Mouse (Mus musculus): ENCODE results near the gene Gnpat. TPM values are rescaled to one million over a fixed set of nuclear protein-coding genes. Genes with fewer than 3 reads are reported as not detected.

Gene Gnpat
- total RNA-seq, 1 experiment from 2014 or later: 120 TPM

- no peak for DNase-seq
Measured at GRCm38 (mm10) chr8:124903198-124903597, 40.4 kb downstream of the Gnpat start.

GRCm38 (mm10) chr8:124905482-124905881, 42.6 kb downstream of the Gnpat start:
- DNase-seq: no peak

- peak; percentile 67 for DNase-seq
Measured at GRCm38 (mm10) chr8:124909936-124910335, 47.1 kb downstream of the Gnpat start.

- peak; percentile 33 for DNase-seq
Measured at GRCm38 (mm10) chr8:124910349-124910748, 47.5 kb downstream of the Gnpat start.

DNA sequence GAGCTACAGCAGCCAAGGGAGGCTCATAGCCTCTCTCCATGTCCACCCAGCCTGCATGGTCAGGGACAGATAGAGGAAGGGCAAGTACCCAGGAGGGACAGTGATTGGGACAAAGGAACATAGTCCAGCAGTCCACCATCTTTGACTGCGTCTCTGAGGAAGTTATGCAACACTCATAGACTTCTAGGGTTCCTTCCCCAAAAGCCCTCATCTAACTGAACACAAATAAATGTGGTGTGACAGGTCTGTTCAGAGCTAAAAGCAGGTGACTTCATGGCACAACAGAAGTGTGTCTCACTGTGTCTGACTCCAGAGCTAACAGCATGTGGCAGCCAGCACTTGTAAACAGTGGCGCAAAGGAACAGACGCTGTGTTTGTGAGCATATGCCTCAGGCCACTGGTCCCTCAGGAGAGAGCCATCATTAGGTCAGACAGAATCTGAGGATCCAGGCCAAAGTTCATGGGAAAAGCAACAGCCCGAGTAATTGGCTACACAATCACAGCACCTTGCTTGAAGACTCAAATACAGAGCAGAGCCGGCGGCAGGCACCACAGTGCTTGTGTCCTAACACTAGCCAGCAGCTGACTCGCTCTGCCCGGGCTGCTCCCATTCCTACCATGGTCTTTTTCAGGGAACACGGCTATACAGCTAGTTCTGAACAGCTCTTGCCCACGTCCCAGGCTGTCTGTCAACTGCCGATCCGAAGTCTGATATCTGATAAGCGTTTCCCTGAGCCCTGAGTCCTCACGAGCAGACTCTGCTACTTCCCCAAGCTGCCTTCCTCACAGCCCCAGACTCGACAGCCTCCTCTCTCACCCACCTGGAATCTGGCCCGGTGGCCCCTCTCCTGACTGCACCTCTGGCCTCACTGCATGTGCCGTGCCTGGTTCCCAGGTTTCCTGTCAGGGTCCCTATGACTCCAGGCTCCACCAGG, 49.4 kb downstream of the Gnpat start:
- no peak for DNase-seq

DNA sequence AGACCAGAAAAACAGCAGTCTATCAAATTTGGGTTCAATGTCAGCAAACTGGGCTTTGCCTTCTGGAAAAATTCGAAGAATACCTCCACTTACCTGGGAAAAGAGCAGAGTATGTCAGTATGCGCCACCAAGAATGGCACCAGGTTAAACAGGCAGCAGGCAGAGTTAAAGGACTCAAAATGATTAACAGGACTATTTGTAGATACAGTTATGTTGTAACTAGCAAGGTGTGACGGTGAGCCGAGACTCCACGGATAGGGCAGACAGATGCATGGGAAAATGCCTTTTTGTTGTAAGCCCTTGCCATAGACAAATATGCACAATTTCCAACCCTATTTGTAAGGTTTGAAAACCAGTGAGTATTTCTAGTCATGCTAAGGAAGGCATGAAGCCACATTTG, 51.2 kb downstream of the Gnpat start:
- no peak for DNase-seq

GRCm38 (mm10) chr8:124917741-124918484, 55.1 kb downstream of the Gnpat start:
- DNase-seq: no peak

DNA sequence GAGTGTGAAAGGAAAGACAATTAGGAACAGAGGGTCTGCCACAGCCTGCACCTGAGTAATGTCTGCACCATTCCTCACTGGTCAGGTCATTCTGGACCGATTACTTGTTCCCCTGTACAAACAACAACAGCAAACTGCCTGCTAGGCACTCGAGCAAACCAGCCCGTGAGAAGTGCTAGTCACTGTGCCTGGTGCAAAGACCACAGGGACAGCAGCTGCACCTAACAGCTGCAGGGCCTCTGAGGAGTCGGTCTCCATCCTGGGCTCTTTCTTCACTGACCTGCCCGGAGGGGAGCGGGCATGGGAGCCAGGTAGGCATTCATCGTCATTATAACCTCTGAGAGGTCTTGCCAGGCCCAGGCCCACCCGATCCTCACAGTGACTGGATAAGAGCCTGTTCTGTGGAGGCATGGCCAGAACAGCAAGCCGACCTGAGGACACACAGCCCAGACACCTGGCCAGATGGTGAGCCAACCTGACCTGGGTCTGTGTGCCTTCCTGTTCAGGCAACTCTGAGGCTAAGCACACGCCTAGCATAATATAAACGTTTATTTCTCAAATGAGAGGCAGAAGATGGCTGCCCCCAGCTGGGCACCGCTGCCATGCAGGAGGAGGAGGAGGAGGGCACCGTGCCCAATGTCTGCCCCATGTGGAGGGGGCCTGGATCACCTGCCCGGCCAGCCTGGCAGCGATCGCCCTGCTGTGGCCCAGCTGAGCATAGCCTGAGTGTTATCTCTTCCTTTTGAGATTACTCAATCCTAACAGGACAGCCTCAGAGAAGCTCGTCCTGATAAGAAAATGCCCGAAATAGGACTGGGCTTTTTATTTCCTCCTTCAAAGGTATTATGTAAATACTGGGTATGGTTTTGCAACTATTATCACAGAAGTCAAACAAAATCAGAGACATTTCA, 58.8 kb downstream of the Gnpat start:
- DNase-seq: peak; percentile 68

GRCm38 (mm10) chr8:124922490-124923089, 59.8 kb downstream of the Gnpat start:
- peak; percentile 32 for DNase-seq

DNA sequence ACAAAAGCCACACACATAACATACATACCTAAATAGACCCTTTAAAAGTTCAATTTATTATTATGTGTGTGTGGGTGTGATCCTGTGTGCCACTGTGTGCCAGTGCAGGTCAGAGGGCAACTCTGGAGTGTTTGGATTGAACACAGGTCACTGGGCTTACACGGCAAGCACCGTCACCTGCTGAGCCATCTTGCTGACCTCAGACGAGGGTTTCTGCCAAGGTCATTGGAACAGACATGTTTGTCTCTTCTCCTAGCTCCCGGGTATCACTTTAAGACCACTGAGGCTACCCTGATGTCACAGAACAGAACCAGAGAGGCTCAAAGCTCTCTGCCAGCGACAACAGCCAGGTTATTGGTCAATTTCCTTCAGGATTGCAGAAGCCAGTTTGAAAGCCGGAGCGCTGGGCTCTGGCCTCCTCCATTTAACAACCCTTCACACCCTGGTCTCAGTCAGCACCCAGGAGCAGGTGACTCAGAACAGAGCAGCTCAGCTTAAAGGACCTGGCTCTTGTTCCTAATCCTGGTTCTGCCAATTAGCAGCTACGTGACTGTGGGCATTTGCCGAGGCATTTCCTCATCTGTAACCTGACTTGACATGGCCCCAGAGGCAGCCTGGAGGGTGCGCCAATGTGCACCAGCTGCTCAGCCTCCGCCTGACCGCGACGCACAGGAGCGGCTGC, 61.3 kb downstream of the Gnpat start:
- DNase-seq: peak; percentile 71

DNA sequence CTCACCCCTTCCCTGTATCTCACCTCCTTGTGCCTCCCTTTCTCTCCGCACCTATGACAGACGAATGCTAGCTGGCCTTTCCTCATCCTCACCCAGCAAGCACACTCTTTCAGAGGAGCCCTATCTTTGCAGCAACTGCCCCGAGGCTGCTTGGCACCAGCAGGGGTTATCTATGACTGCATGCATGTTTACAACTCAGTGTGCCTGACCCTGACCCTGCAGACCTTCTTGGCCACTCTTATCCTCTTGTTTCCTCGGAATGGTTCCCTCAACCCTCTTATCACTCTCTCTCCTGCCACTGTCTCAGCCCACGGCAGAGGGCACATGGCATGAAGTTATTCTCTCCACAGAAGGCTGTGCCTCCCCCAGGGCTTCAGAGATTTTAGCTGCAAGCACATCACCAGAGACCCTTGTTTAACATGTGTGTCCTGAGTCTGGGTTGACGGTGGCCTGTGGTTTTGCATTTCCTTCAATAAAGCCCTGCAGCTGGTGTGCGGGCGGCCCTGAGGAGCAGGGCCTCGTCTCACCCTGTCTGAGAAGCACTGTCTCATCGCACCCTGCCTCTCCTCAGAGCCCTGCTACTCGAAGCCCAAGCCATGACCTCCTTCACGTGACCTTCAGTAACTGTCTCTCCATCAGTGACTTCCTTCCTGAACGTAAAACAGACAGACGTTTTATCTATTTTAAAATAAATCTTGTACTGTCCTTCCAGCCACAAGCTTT, 62.9 kb downstream of the Gnpat start:
- peak; percentile 41 for DNase-seq

DNA sequence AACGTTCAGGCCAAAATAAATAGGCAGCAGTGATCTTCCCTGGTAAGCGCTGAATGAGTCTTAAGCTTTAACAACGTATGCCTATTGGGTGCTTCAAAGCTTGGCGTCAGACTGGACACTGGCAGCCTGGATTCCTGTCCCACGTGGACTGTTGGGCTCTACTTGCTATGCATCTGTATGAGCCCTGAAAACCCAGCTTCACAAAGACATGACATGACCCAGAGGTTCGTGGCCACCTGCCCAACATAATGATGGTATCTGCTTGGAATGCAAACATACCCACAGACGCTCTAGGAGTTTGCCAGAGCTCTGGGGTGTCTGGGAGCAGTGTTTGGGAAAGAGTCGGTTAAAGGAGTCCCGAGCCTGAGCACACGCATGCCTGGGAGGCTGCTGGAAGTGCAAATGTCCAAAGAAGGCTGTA, 63.5 kb downstream of the Gnpat start:
- peak; percentile 62 for DNase-seq

- DNase-seq: no peak
Measured at GRCm38 (mm10) chr8:124929006-124929405, 66.2 kb downstream of the Gnpat start.

- no peak for DNase-seq
Measured at GRCm38 (mm10) chr8:124930086-124930485, 67.3 kb downstream of the Gnpat start.

DNA sequence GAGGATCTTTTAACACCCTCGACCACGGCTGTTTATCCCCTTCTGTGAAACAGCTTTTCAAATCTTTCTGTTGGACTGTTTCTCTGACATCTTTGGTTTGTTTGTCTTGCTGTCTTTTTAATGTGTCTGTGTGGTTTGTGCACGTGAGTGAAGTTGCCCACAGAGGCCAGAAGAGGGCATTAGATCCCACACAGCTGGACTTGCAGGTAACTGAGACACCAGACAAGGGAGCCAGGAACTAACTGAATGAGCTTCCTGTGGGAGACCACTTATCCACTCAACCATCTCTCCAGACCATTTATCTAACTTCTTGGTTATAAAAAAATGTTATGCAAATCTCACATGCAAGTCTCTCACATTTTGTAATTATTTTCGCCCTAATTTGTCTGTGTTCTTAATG, 67.8 kb downstream of the Gnpat start:
- no peak for DNase-seq

GRCm38 (mm10) chr8:124932435-124932834, 69.6 kb downstream of the Gnpat start:
- DNase-seq: no peak

GRCm38 (mm10) chr8:124935116-124935515, 72.3 kb downstream of the Gnpat start:
- DNase-seq: no peak

- DNase-seq: no peak
Measured at GRCm38 (mm10) chr8:124936699-124937098, 73.9 kb downstream of the Gnpat start.

DNA sequence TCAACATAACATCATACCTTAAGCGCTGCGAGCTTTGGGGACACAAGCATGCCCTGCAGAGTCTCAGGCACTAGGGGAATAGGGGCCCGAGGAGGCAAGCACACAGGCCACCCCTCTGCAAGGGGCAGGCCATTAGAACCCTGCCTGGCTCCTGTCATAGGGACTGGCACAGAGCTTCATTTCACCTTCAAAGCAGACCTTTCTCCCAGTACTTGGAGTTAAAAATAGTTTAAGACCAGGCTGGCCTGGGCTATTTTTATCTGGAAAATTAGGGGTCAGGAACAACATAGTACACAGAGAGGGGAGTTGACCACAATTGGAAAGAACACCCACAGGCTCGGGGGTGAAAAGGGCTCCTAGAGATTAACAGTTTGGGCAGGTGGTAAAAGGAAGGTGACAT, 74.5 kb downstream of the Gnpat start:
- DNase-seq: no peak

All from adrenal gland, postnatal 14 days (tissue).